Mouse (Mus musculus) stomach, embryonic 16.5 days (tissue): Measurements from ENCODE around the gene Atp6v1c2. TPM values are rescaled to one million over a fixed set of nuclear protein-coding genes. Genes with fewer than 3 reads are reported as not detected.

Experiments used
- ATAC-seq: fragments of 200-750 bp; cut with Nextera tagmentation; 2 replicates; pipeline ENCODE4 v1.8.0; 2017; ENCODE audit warnings: moderate number of reproducible peaks, moderate TSS enrichment; ENCODE audit not compliant: insufficient read depth, low FRiP score
- H3K27ac ChIP-seq: fragments of 300-500 bp; sonication (generic); 2 replicates; pipeline ENCODE4 v1.5.1; 2014; ENCODE audit warnings: low read length
- H3K27me3 ChIP-seq: fragments of 300-500 bp; sonication (generic); 2 replicates; pipeline ENCODE4 v1.6.1; 2014; ENCODE audit warnings: low read length, control low read depth, mixed read lengths; ENCODE audit not compliant: control insufficient read depth, insufficient read depth
- H3K36me3 ChIP-seq: fragments of 300-500 bp; sonication (generic); 2 replicates; pipeline ENCODE4 v1.6.1; 2014; ENCODE audit warnings: low read length; ENCODE audit not compliant: control insufficient read depth, insufficient read depth
- H3K4me1 ChIP-seq: fragments of 300-500 bp; sonication (generic); 2 replicates; pipeline ENCODE4 v1.6.1; 2014; ENCODE audit warnings: low read length, control low read depth, mixed read lengths; ENCODE audit not compliant: control insufficient read depth, insufficient read depth
- H3K4me2 ChIP-seq: fragments of 300-500 bp; sonication (generic); 2 replicates; pipeline ENCODE4 v1.6.1; 2014; ENCODE audit warnings: low read depth, low read length, mixed read lengths
- H3K4me3 ChIP-seq: fragments of 300-500 bp; sonication (generic); replicated peaks from 2 replicates; pipeline ENCODE4 v1.5.1; 2014; ENCODE audit warnings: mild to moderate bottlenecking, low read length
- H3K9ac ChIP-seq: fragments of 300-500 bp; sonication (generic); 2 replicates; pipeline ENCODE4 v1.6.1; 2014; ENCODE audit warnings: low read length
- H3K9me3 ChIP-seq: fragments of 300-500 bp; sonication (generic); replicated peaks from 2 replicates; pipeline ENCODE4 v1.6.1; 2016; ENCODE audit warnings: low read length, control low read depth; ENCODE audit not compliant: control insufficient read depth
- WGBS: fragments of 180-500 bp; shearing (Covaris S2); extraction: QIAGEN DNeasy Blood & Tissue Kit; methylation state at CpG from one replicate; pipeline ENCODE4 v1.1.7; 2014; 5-methylcytosine and 5-hydroxymethylcytosine counted together
- polyA plus RNA-seq: library from polyadenylated mRNA; unstranded; fragments of >200 nt; fragmentation: Nextera tagmentation; extraction: Ambion mirVana; gene quantifications from 2 replicates; pipeline ENCODE4 v1.2.1, GENCODE M21; 2015

The Atp6v1c2 gene
- polyA plus RNA-seq, 1 experiment from 2014 or later = 0.88 TPM

DNA sequence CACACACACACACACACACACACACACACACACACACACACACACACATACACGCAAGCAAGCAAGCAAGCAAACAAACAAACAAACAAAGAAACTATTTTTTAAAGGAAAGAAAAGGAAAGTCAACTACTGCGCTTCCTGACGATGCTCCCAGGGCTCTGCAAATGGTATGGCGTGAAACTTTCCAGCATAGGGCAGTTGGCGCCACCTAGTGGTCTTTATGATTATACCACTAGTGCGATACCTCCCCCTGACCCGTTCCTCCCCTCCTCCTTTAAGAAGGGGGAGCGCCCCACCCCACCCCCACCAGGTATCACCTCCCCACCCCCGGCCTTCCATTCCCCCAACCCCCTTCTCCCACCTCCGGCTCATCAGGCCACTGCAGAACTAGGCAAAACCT lies 72.3 kb downstream of the Atp6v1c2 start:
- H3K4me2 ChIP-seq = no peak overlapping the region
- no peak overlapping the region for H3K9ac ChIP-seq
- no peak overlapping the region for H3K27ac ChIP-seq
- no peaks in the 10 kb centered on the region for H3K4me1 ChIP-seq
- H3K27me3 ChIP-seq = peaks cover 4% of the 10 kb centered on the region
- no peaks in the 10 kb centered on the region for H3K9me3 ChIP-seq
- WGBS = 3% methylated on average over 10 of the region's 10 CpGs
- ATAC-seq = peak; percentile 28; the same call in 1 of the 2 replicates
- no peaks in the 10 kb centered on the region for H3K36me3 ChIP-seq
- no peak overlapping the region for H3K4me3 ChIP-seq

DNA sequence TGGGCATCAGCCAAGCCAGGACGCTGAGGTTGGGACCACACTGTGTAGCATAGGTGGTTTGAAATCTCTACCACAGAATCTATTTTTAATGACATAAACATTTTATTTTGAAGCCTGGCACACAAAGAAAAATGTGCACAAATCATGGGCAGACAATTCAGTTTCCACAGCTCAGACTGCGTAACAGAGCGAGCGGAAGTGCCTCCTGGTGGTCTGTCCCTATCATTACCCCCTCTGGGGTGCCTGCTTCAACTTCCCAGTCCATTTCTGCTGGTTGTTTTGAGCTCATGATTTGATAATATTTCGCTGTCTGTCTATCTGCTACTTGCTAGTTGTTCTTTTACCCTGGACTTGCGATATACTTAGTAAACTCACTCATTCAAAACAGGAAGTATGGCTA lies 73.6 kb downstream of the Atp6v1c2 start:
- Histone ChIP-seq H3K9me3 (no peaks in the 10 kb centered on the region), H3K36me3 (no peaks in the 10 kb centered on the region), H3K27ac (no peak overlapping the region), H3K4me3 (no peak overlapping the region), H3K4me1 (no peaks in the 10 kb centered on the region), H3K4me2 (no peak overlapping the region), H3K27me3 (peaks cover 4% of the 10 kb centered on the region), H3K9ac (no peak overlapping the region)
- no peak for ATAC-seq
- 83% methylated on average over 6 of the region's 6 CpGs for WGBS

DNA sequence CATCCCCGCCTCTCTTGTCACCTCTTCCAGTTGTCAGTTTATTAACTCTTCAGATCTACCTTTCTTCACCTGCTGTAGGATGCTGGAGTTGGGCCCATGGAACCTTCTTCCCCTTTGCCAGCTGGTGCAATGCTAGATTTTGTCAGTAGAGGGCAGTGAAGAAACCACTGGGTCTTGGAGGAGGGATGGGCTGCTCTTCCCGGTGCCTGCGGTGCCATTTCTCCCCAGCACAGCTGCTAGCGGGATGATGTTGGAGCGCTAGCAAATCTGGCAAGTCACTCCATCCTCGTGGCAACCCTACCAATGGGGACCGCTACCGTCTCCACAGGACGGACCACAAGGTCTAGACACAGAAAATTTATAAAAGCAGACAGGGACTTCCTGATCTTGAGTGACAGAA lies 76.1 kb downstream of the Atp6v1c2 start:
- H3K4me2 ChIP-seq = 0 out of 2 replicates have a peak overlapping the region, but pooled peaks have one; percentile 27
- H3K9me3 ChIP-seq = no peaks in the 10 kb centered on the region
- 10% methylated on average over 9 of the region's 9 CpGs for WGBS
- H3K36me3 ChIP-seq = no peaks in the 10 kb centered on the region
- H3K27me3 ChIP-seq = peaks cover 4% of the 10 kb centered on the region
- no peak overlapping the region for H3K9ac ChIP-seq
- peak; percentile 39; the same call in 1 of the 2 replicates for ATAC-seq
- no peak overlapping the region for H3K27ac ChIP-seq
- no peaks in the 10 kb centered on the region for H3K4me1 ChIP-seq
- no peak overlapping the region for H3K4me3 ChIP-seq

DNA sequence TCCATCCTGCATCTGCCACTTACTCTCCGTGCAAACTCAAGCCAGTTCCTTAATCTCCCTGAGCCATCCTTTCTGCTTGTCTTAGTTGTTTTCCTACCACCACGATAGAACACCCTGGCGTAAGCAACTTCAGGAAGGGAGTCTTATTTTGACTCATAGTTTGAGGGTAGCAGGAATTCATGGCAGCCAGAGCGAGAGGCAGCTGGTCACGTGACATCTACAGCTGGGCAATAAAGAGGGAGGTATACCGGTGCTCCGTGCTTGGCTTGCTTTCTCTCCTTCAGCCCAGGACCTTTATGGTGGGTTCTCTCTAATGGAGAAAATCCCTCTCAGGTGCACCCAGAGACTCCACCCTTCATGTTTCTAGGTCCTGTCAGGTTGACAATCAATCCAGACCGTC lies 78.2 kb downstream of the Atp6v1c2 start:
- 66% methylated on average over 8 of the region's 8 CpGs for WGBS
- no peak for ATAC-seq
- H3K4me3 ChIP-seq = no peak overlapping the region
- peaks cover 4% of the 10 kb centered on the region for H3K27me3 ChIP-seq
- no peak overlapping the region for H3K27ac ChIP-seq
- H3K9me3 ChIP-seq = no peaks in the 10 kb centered on the region
- H3K4me1 ChIP-seq = no peaks in the 10 kb centered on the region
- no peaks in the 10 kb centered on the region for H3K36me3 ChIP-seq
- H3K4me2 ChIP-seq = no peak overlapping the region
- no peak overlapping the region for H3K9ac ChIP-seq

DNA sequence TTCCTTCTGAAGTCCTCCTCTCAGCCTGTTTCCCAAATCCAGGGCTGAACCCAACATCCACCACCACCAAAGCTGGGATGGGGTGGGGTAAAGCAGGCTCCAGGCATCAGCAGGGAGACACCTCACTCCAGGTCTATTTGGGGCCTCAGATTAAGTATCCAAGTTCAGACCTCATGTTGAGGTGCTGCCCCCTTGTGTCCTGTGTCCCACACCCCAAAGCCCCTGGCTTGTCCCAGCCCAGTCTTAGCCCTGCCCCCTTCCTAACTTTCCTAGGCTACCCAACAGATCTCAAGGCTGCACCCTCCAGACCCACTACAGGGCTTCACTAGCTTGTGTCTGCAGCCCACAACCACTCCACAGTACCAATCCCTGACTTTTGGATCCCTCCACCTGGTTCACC lies 87.1 kb downstream of the Atp6v1c2 start:
- ATAC-seq = no peak
- Histone ChIP-seq H3K4me1 (no peaks in the 10 kb centered on the region), H3K9me3 (no peaks in the 10 kb centered on the region), H3K36me3 (no peaks in the 10 kb centered on the region), H3K4me2 (no peak overlapping the region), H3K27me3 (no peaks in the 10 kb centered on the region), H3K4me3 (no peak overlapping the region), H3K27ac (no peak overlapping the region), H3K9ac (no peak overlapping the region)

DNA sequence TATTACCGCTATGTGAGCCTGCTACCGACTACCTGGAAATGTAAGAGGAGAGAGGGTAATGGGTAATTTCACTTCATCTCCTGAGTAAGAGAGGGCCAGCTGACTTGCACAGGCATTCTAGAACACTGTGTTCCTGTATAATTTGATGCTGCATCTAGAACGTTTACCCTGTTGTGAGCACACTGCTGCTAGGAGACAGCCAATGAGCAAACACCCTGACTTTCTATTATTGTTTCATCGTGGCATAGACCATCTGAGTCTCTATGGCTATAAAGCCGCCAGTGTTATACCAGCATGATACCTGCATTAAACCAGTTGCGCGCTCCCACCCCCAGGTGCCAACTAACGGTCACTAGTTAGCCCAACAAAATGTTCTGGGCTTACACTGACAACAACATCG lies 87.5 kb downstream of the Atp6v1c2 start:
- Histone ChIP-seq H3K9me3 (no peaks in the 10 kb centered on the region), H3K27me3 (no peaks in the 10 kb centered on the region), H3K4me2 (no peak overlapping the region), H3K9ac (no peak overlapping the region), H3K4me1 (no peaks in the 10 kb centered on the region), H3K27ac (no peak overlapping the region), H3K36me3 (no peaks in the 10 kb centered on the region), H3K4me3 (no peak overlapping the region)
- 91% methylated on average over 9 of the region's 9 CpGs for WGBS
- ATAC-seq = no peak

DNA sequence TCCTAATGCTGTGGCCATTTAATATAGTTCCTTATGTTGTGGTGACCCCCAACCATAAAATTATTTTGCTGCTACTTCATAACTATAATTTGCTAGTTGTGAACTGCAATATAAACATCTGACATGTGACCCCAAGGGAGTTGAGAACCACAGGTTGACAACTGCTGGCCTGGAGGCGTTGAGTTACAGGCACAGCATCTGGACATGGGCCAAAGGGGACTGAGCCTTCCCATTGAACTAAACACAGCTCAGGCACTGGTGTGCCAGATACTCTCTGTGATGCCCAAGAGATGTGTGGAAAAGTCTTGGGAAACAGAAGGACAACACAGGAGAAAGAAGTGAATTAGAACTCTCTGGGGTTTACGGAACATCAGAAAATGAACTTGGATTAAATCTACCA lies 88.1 kb downstream of the Atp6v1c2 start:
- H3K9me3 ChIP-seq = no peaks in the 10 kb centered on the region
- 79% methylated on average over 2 of the region's 2 CpGs for WGBS
- no peaks in the 10 kb centered on the region for H3K27me3 ChIP-seq
- no peaks in the 10 kb centered on the region for H3K36me3 ChIP-seq
- no peak for ATAC-seq
- no peak overlapping the region for H3K9ac ChIP-seq
- H3K4me3 ChIP-seq = no peak overlapping the region
- H3K27ac ChIP-seq = no peak overlapping the region
- no peaks in the 10 kb centered on the region for H3K4me1 ChIP-seq
- H3K4me2 ChIP-seq = no peak overlapping the region

DNA sequence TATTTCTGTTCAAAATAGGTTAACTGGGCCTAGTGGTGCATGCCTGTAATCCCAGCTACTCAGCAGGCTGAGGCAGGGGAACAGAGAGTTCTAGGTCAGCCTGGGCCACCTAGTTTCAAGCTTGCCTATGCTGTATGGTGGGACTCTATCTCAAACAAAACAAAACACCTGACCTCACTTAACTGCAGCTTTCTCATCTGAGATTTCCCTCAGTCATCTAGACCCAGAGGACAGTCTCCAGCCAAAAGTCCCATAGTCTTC lies 89.8 kb downstream of the Atp6v1c2 start:
- no peaks in the 10 kb centered on the region for H3K4me1 ChIP-seq
- H3K27ac ChIP-seq = no peak overlapping the region
- H3K36me3 ChIP-seq = no peaks in the 10 kb centered on the region
- H3K9ac ChIP-seq = no peak overlapping the region
- no peak for ATAC-seq
- H3K27me3 ChIP-seq = no peaks in the 10 kb centered on the region
- H3K9me3 ChIP-seq = no peaks in the 10 kb centered on the region
- no peak overlapping the region for H3K4me2 ChIP-seq
- no peak overlapping the region for H3K4me3 ChIP-seq

DNA sequence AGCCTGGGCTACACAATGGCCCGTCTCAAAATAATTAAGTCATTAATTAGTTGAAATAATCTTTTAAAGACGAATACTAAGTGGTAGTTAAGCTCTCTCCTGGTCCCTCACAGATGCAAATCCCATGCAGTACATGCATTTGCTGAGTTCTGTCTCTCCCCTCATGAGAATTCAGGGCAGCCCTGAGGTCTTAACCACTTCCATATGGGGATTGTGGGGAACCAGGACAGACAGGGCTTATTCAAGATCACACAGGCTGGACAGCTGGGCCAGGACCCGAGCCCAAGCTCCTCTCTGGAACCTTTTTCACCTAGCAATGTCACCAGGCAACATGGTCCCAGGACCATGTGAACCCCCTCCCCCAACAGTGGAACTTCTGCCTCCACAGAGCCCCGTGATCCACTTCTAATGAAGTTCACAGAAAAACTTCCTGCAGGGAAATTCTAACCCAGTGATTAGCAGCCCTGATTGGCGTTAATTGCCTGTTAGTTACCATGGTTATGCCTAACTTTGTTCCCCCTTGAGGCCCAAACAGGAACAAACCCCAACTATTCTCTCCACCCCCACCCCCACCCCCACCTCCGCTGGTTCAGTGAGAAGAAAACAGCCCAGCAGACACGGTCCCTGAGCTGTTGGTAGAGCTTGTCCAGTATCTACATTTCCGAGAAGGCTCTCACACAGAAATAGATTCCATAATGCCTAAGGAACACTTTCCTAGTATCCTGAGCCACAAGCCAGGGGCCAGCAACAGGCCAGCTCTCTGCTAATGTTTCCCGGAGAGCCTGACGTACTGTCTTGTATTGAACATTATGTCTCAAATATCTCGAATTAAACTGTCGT lies 90.4 kb downstream of the Atp6v1c2 start:
- no peaks in the 10 kb centered on the region for H3K4me1 ChIP-seq
- no peaks in the 10 kb centered on the region for H3K9me3 ChIP-seq
- no peak overlapping the region for H3K4me3 ChIP-seq
- no peak overlapping the region for H3K9ac ChIP-seq
- WGBS = 59% methylated on average over 12 of the region's 12 CpGs
- H3K27ac ChIP-seq = no peak overlapping the region
- H3K27me3 ChIP-seq = no peaks in the 10 kb centered on the region
- ATAC-seq = no peak
- no peaks in the 10 kb centered on the region for H3K36me3 ChIP-seq
- H3K4me2 ChIP-seq = no peak overlapping the region
